Mouse (Mus musculus): ENCODE results near the gene Ndufa12.
A peak's percentile ranks its signal among the peaks of the same experiment; 100 is the strongest.

Ndufa12 gene

GRCm38 (mm10) chr10:94198482-94199405 is at the start of gene Ndufa12:
TSS of gene Ndufa12 (plus strand) at chr10:94198720.
- DNase-seq: peak; percentile 93

DNA sequence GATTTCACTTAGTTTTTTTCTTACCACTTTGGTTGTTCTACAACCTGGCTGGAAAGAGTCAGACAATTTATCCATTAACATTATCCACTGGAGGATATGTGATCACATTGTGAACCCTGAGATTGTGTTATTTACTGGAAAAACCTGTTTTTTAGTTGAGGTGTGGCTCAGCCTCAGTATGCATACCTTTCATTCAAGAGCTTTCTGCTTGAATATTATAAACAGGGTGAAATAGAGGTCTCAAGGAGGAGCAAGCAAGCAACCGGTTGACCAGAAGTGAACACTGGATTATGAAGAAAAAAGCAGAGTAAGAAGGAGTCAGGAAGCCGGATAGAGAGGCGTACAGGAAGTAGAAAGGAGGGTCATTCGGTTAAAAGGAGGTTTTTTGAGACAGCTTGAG is 47.0 kb upstream of the Ndufa12 start:
- DNase-seq: no peak

GRCm38 (mm10) chr10:94153841-94154240 is 44.7 kb upstream of the Ndufa12 start:
- no peak for DNase-seq

GRCm38 (mm10) chr10:94158962-94159361 is 39.6 kb upstream of the Ndufa12 start:
- no peak for DNase-seq

GRCm38 (mm10) chr10:94159406-94159805 is 39.1 kb upstream of the Ndufa12 start:
- DNase-seq: no peak

DNA sequence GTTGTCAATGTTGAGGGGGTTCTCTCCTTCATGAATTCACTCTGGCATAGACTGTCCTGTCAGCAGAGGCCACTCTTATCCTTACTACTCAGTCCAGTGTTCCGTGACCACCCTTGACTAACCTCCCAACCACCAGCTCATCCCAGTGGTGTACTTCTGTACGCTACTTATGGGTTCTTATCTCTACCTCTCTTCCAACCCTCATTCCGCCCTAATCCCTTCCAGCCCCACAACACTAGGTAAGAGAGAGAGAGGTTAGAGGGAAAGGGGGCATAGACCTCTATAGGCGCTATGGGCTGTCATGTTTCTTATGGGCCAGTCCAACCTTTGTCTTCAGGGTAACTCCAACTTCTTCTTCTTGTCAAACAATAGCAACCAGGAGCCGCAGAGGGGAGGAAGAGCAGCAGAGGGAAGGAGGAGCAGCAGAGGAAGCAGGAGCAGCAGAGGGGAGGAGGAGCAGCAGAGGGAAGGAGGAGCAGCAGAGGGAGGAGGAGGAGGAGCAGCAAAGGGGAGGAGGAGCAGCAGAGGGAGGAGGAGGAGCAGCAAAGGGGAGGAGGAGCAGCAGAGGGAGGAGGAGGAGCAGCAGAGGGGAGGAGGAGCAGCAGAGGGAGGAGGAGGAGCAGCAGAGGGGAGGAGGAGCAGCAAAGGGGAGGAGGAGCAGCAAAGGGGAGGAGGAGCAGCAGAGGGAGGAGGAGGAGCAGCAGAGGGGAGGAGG is 37.3 kb upstream of the Ndufa12 start:
- DNase-seq: no peak

GRCm38 (mm10) chr10:94162031-94162430 is 36.5 kb upstream of the Ndufa12 start:
- DNase-seq: no peak

DNA sequence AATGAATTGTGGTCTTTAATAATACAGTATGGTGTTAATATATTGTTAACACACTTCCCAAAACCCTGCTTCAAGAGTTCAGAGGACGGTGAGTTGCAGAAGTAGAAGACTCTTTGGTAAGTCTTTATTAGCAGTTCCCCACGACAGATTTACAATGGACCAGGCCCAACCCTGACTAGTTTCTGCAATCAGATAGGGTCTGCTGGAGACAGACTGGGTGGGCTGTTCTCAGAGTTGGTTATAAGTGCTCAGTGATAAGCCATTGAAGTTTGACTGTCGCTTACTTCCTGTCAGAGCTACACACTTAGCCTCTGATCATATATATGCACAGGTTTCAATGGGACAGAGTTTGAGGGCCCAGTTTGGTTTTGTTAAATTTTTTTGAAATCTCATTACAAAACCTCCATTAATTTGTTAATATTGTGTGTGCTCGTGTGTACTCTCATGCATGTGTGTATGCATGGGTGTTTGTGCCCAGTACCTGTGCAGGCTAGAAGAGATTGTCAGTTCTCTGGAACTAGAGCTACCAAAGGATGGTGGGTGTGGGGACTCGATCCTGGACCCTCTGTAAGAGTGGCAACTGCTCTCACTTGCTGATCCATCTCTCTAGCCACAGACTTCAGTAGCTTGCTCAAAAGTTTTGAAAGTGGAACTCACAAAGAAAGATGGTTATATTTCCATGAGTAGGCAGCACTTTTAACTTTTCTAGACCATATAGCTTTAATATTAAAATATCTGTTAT is 34.2 kb upstream of the Ndufa12 start:
- no peak for DNase-seq

GRCm38 (mm10) chr10:94165426-94165825 is 33.1 kb upstream of the Ndufa12 start:
- DNase-seq: no peak

DNA sequence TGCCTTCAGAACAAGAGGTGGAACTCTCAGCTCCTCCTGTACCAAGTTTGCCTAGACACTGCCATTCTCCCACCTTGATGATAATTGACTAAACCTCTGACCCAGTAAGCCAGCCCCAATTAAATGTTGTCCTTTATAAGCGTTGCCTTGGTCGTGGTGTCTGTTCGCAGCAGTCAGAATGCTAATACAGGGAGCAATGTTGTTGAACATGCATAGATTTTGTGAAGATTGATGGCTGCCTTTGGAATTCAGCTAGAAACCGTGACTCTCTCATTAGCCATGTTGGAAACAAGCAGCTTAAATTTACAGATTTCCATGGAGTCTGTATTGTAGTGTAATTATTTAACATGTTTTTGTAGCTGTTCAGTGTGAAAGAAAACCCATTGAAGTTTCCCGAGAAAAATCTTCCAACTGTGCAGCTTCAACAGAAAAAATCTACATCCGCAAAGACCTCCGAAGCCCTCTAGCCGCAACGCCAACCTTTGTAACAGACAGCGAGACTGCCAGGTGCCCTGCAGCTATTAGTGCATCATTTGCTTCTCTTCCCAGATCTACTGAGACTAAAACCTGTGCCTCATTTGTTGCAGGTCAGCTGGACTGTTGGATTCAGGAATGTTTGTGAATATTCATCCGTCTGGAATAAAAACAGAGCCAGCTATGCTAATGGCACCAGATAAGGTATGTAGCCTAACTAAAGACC is 31.3 kb upstream of the Ndufa12 start:
- no peak for DNase-seq

- no peak for DNase-seq
Observed at GRCm38 (mm10) chr10:94171440-94172130, 26.9 kb upstream of the Ndufa12 start.

GRCm38 (mm10) chr10:94172137-94172536 is 26.4 kb upstream of the Ndufa12 start:
- no peak for DNase-seq

DNA sequence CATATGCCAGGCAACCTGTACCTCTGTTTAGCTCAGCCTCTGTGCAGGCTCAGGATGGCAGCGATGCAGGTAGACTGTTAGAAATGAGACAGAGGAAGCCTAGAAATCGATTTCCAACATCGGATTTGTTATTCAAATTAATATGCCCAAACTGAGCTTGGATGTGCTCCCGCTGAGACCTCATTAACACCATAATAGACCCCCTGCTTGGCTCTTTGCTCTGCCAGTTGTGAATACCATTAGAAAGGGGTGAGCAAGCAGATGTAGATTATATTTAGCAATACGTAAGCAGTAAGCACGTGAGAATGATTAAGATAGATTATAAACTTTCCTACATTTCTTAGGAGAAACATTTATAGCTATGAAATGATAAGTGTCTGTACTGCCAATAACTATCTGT is 25.8 kb upstream of the Ndufa12 start:
- DNase-seq: no peak

DNA sequence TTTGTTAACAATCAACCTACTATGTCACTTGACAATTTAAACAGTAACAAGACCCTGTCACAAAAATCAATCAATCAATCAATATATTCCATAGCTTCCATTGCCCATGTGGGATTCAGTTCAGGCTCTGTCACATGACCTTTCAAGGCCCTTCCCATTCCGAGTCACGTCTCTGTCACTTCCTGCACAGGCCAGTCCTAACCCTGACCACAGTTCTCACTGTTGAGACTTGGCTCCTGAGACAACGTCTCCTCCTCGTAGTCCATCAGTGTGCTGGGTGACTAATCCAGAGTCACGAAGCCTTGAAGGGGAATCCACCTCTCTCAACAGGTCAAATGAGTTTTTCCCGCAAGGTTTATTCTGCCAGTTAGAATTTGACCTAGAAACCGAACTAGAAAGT is 23.9 kb upstream of the Ndufa12 start:
- no peak for DNase-seq

GRCm38 (mm10) chr10:94183199-94183598 is 15.3 kb upstream of the Ndufa12 start:
- no peak for DNase-seq

DNA sequence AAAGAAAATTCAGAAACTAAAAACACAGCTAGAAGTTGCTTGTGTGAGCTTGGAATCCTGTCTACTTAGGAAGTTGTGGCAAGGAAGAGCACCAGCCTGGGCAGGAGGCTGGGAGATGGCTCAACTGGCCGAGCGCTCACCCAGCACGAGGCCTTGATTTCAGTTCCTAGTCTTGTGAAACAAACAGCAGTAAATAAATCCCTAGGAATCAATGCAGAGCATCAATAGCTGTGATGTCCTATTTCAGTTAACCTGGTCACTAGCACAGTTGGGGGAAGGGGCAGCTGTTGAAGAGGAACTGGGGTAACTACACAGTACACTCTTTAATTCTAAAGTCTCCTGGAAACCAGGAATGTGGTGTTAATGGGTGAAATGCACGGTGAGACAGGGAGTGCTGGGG is 6.5 kb downstream of the Ndufa12 start:
- no peak for DNase-seq

DNA sequence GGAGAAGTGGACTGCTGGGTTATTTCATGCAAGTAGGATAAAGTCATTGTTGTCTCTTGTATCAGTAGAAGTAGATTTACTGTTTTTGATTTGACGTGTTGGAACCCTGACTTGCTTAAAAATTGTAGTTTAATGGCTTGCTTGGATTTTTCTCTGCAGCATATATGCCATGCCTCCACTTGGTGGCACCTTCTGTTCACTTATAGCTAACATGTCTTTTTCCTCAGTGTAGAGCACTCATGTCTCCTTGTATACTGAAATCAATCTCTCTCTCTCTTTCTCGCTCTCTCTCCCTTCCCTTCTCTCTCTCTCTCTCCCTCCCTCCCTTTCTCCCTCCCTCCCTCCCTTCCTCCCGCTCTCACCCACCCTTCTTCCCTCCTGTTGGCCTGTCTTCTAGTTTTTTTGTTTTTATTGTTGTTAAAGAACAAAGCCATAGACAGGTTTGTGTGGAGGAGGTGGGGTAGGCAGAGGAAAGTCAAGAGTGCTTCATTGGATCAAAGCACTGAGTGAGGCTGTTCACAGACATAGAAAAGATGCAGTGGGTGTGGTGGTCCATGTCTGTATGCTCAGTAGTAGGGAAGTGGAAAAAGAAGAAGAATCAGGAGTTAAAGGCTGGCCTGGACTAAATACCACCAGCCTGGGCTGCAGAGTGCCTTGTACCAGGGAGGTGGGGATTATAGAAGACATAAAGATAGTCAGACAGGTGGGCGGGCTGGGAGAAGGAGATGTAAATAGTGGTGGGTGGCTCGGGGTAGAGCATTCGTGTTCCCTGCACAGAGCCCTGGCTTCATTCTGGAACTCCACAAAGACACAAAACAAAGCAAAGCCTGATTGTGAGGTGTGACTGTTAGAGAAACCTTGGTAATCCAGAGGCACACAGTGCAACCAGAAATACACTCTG is 12.4 kb downstream of the Ndufa12 start:
- DNase-seq: no peak

- DNase-seq: no peak
Observed at GRCm38 (mm10) chr10:94211725-94212124, 13.2 kb downstream of the Ndufa12 start.

- no peak for DNase-seq
Observed at GRCm38 (mm10) chr10:94225026-94225750, 26.7 kb downstream of the Ndufa12 start.
